Mouse (Mus musculus): ENCODE results near the gene Arhgap23. TPM values are rescaled to one million over a fixed set of nuclear protein-coding genes. Genes with fewer than 3 reads are reported as not detected.
A peak's percentile ranks its signal among the peaks of the same experiment; 100 is the strongest.

The Arhgap23 gene
- polyA plus RNA-seq, 1 experiment from 2014 or later = 12.5 TPM

DNA sequence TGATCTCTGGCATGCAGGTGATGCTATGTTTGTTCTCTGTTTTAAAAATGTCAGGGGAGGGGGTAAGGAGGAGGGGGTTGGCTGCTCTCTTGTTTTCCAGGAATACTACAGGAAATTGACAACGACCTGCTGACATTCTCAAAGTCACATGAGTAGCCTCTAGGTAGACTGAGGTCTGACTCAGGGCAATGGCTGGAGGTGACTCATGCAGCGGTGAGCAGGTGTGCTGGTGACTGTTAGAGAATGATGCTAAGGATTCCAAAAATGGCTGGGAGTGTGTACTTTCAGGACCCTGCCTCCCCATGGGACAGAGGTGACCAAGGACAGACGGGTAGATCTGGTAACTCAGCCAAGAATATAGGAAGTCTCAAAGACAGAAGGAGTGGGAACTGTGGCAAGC, 92.9 kb downstream of the Arhgap23 start:
- Histone ChIP-seq H3K9me3 (replicated peaks) (no peaks in the 10 kb centered on the region), H3K4me3 (no peak overlapping the region), H3K27me3 (replicated peaks) (peaks cover 14% of the 10 kb centered on the region), H3K4me2 (no peak overlapping the region), H3K4me1 (replicated peaks) (0 out of 2 replicates have a peak, but pooled peaks cover 3% of the 10 kb centered on the region), H3K27ac (ENCODE audit: poor library complexity, severe bottlenecking) (no peak overlapping the region), H3K36me3 (no peaks in the 10 kb centered on the region), H3K9ac (no peak overlapping the region)
- no peak for ATAC-seq (ENCODE audit: insufficient number of reproducible peaks, low FRiP score)
- 72% methylated on average over 3 of the region's 3 CpGs for WGBS

DNA sequence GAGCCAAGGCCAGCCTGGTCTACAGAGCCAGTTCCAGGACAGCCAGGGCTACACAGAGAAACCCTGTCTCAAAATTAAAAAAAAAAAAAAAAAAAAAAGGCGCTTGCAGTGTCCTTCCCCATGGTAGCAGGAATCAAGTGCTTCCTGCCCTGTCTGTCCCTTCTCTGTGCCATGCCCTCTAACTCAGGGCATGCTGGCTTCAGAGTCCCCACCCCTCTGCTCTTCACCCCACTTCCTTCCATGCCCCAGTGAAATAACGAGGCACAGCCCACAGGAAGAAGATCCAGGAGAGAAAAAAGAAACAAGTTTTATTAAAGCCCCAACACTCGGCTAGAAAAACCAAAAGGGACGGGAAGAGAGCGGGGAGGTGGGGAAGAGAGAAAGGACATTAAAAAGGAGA, 93.7 kb downstream of the Arhgap23 start:
- H3K4me3 ChIP-seq = no peak overlapping the region
- 54% methylated on average over 5 of the region's 5 CpGs for WGBS
- H3K9me3 ChIP-seq (replicated peaks) = no peaks in the 10 kb centered on the region
- 0 out of 2 replicates have a peak, but pooled peaks cover 3% of the 10 kb centered on the region for H3K4me1 ChIP-seq (replicated peaks)
- ATAC-seq (ENCODE audit: insufficient number of reproducible peaks, low FRiP score) = no peak
- no peak overlapping the region for H3K4me2 ChIP-seq
- peaks cover 14% of the 10 kb centered on the region for H3K27me3 ChIP-seq (replicated peaks)
- no peaks in the 10 kb centered on the region for H3K36me3 ChIP-seq
- H3K9ac ChIP-seq = no peak overlapping the region
- no peak overlapping the region for H3K27ac ChIP-seq (ENCODE audit: poor library complexity, severe bottlenecking)

DNA sequence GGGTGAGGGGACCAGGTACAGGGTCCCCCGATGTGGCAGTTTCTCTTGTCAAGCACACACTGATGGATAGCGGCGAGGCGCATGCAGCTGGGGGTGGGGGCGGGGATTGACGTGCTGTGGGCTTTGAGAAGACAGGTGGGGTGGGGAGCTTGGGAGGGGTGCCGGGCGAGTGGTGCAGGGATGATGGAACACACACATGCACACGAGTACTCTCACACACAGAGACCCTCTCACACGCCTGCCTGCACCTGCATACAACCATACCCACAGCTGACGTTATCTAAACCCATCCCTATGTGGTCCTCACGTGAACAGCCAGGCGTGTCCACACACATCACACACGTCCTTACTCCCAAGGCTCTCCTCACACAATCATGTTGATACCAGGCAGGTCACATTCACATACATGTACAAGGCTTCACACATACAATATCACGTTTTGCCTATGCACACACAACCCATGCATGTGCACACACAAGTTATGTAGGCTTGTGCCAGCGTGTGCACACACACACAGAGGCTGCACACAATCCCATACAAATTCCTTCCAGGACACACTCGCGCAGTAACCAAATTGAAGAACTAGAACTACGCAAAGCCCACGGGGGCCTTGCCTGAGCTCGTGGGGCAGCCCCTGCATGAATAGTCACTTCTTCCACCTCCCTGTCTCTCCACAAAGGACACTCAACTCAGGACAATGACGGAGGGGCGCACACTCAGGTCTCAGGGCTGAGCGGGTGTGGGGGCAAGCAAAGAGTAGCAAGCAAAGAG, 94.6 kb downstream of the Arhgap23 start:
- H3K4me2 ChIP-seq = no peak overlapping the region
- no peak overlapping the region for H3K9ac ChIP-seq
- peaks cover 4% of the 10 kb centered on the region for H3K9me3 ChIP-seq (replicated peaks)
- 65% methylated on average over 24 of the region's 24 CpGs for WGBS
- ATAC-seq (ENCODE audit: insufficient number of reproducible peaks, low FRiP score) = no peak
- H3K4me1 ChIP-seq (replicated peaks) = 0 out of 2 replicates have a peak, but pooled peaks cover 3% of the 10 kb centered on the region
- peaks cover 14% of the 10 kb centered on the region for H3K27me3 ChIP-seq (replicated peaks)
- no peak overlapping the region for H3K27ac ChIP-seq (ENCODE audit: poor library complexity, severe bottlenecking)
- no peaks in the 10 kb centered on the region for H3K36me3 ChIP-seq
- H3K4me3 ChIP-seq = no peak overlapping the region

DNA sequence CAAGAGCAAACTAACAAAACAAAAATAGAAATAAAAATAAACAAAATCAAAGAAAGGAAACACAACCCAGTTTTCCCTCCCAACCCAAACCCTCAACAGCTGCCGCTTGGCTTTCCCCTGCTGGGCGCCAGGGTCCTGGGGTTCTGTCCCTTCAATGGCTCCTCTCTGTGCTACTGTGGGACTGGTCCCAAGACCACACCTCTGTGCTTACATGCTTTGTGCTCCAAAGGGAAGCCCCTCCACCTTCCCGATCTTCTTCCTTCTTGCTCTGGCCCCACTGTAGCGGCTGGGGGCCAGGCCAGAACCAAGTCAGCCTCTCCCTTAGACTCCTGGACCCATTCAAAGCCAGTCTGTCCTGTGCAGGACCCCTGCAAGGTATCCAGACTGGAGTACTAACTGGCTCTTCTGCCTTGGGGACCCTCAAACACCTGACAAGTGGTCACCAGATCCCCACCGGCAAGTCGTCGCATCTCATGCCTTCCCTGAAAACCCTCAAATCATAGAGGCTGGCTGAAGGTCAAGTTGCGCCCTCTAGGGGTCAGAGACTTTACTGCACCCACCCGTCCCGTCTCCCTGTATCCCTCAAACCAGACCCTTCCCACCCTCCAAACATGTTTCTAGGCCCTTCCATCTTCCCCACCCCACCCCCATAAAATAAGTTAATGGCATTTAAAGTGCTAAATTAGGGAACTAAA, 95.8 kb downstream of the Arhgap23 start:
- 0 out of 2 replicates have a peak, but pooled peaks have one; percentile 31 for ATAC-seq (ENCODE audit: insufficient number of reproducible peaks, low FRiP score)
- 30% methylated on average over 10 of the region's 10 CpGs for WGBS
- Histone ChIP-seq H3K9me3 (replicated peaks) (peaks cover 4% of the 10 kb centered on the region), H3K4me3 (no peak overlapping the region), H3K4me2 (peak overlapping the region; percentile 37), H3K4me1 (replicated peaks) (0 out of 2 replicates have a peak, but pooled peaks cover 3% of the 10 kb centered on the region), H3K27ac (ENCODE audit: poor library complexity, severe bottlenecking) (peak overlapping the region; percentile 58; the same call in 1 of the 2 replicates), H3K9ac (peak overlapping the region; percentile 24; the same call in 1 of the 2 replicates), H3K27me3 (replicated peaks) (peaks cover 14% of the 10 kb centered on the region), H3K36me3 (no peaks in the 10 kb centered on the region)

DNA sequence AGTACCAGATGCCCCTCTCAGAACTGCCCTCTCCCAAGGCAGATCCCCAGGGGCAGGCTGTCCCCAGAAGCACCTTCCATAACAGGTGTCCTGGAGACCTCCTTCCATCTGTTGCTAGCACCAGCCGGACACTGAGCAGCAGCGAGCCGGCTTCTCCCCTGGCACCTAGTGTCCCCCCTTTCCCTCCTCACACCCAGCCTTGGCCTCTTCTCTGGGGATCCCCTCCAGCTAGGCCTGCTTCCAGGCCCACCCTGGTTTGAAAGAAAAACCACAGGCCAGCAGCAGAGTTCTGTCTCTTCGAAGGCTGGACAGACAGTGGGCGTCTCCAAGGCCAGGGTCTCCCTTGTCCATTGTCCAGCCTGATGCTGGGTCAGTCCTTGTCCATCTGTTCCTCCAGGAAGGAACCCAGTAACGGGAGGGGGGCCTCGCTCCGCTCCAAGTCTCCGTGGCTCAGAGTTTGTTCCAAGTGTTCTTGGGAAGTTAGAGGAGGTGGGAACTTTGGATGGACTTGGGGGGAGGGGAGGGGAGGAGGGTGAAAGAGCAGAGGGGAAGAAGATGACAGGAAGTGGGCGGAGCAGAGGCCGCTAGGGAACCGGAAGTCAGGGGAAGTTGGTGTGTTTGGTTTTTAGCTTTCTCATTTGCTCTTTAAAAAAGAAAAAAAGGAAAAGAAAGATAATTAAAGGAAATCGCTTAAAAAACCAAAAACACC, 96.5 kb downstream of the Arhgap23 start:
- H3K4me1 ChIP-seq (replicated peaks) = 0 out of 2 replicates have a peak, but pooled peaks cover 3% of the 10 kb centered on the region
- H3K36me3 ChIP-seq = no peaks in the 10 kb centered on the region
- ATAC-seq (ENCODE audit: insufficient number of reproducible peaks, low FRiP score) = peak; percentile 46
- H3K4me3 ChIP-seq = no peak overlapping the region
- peak overlapping the region; percentile 58 for H3K27ac ChIP-seq (ENCODE audit: poor library complexity, severe bottlenecking)
- peaks cover 12% of the 10 kb centered on the region for H3K27me3 ChIP-seq (replicated peaks)
- H3K9ac ChIP-seq = peak overlapping the region; percentile 24; the same call in 1 of the 2 replicates
- WGBS = 49% methylated on average over 13 of the region's 13 CpGs
- peaks cover 4% of the 10 kb centered on the region for H3K9me3 ChIP-seq (replicated peaks)
- peak overlapping the region; percentile 37 for H3K4me2 ChIP-seq

DNA sequence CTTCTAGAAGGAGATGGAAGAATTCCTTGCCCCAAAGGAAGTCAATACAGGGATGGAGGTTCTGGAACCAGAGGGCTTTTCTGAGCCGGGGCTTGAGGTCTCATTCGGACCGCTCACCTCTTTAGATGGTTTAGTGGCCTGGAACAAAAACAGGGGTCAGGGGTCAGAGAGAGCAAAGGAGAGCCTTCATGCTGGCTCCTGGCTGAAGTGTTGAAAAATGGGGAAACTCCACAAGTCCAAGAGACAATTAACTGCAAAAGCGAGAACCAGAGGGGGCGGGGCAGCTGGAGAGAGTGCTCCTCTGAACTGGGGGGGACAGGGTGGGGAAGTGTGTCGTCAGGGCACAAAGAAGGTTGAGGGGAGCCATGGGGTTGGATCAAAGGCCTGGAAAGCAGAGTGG, 97.2 kb downstream of the Arhgap23 start:
- peaks cover 4% of the 10 kb centered on the region for H3K9me3 ChIP-seq (replicated peaks)
- no peak overlapping the region for H3K4me3 ChIP-seq
- no peak overlapping the region for H3K27ac ChIP-seq (ENCODE audit: poor library complexity, severe bottlenecking)
- H3K27me3 ChIP-seq (replicated peaks) = peaks cover 15% of the 10 kb centered on the region; the same call in 1 of the 2 replicates
- no peak for ATAC-seq (ENCODE audit: insufficient number of reproducible peaks, low FRiP score)
- H3K4me1 ChIP-seq (replicated peaks) = 0 out of 2 replicates have a peak, but pooled peaks cover 3% of the 10 kb centered on the region
- 64% methylated on average over 6 of the region's 6 CpGs for WGBS
- H3K9ac ChIP-seq = no peak overlapping the region
- H3K4me2 ChIP-seq = peak overlapping the region; percentile 37
- no peaks in the 10 kb centered on the region for H3K36me3 ChIP-seq

- H3K9me3 ChIP-seq (replicated peaks) = peaks cover 4% of the 10 kb centered on the region
- H3K4me2 ChIP-seq = no peak overlapping the region
- H3K27ac ChIP-seq (ENCODE audit: poor library complexity, severe bottlenecking) = no peak overlapping the region
- WGBS = 79% methylated on average over 3 of the region's 3 CpGs
- peaks cover 16% of the 10 kb centered on the region; the same call in 1 of the 2 replicates for H3K27me3 ChIP-seq (replicated peaks)
- no peaks in the 10 kb centered on the region for H3K36me3 ChIP-seq
- no peak overlapping the region for H3K9ac ChIP-seq
- no peak overlapping the region for H3K4me3 ChIP-seq
- H3K4me1 ChIP-seq (replicated peaks) = 0 out of 2 replicates have a peak, but pooled peaks cover 3% of the 10 kb centered on the region
- no peak for ATAC-seq (ENCODE audit: insufficient number of reproducible peaks, low FRiP score)
These were observed 97.7 kb downstream of the Arhgap23 start for GRCm38 (mm10) chr11:97513066-97513465.

DNA sequence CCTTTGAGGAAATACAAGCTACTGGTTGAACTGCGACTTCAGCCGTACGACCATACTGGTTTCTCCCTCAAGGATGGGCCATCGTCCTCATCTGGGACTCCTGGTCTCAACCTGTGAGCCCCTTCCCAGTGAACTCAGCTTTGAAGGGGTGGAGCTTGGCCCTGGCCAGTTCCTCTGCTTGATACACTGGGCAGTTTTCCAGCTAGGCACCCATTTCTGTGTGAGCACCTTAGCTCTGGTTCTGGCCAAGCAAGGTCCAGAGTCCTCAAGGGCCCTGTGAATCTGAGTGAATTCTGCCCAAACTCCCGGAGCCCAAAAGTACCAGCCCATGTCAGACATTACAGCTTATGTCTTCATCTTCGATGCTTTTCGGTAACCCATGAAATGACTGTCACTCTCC, 105.2 kb downstream of the Arhgap23 start:
- H3K27me3 ChIP-seq (replicated peaks) = peaks cover 60% of the 10 kb centered on the region
- no peak for ATAC-seq (ENCODE audit: insufficient number of reproducible peaks, low FRiP score)

DNA sequence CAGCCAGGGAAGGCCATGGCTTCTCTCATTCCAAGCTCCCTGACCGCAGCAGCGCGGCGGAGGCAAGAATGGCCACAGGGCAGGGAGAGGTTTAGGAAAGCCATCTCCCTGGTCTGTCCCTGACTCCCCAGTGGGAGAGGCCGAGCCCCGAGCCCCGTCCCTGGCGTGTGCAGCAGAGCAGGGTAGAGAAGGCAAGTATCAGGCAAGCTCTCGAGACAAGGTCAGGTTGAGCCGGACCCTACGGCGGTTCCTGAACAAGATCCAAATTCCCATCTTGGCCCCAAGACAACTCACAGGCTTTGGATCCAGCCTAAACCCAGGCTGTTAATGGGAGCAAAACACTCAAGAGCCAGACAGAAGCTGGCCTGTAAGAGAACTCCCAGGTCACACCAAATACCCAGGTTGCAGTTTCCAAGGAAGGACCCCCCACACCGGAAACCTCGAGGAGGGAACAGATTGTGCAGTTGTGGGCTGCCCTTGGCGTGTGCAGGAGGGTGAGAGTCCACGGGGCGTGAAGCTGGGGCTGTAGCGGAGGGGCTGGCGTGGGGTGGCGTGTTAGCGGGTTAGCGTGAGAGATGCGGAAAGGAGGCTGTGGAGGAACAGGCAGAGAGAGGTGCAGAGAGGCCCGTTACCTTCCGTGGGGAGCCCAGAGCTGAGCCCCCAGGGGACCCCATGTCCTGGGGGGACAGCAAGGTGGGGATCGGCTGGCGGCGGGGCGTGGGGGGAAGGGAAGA, 106.6 kb downstream of the Arhgap23 start:
- no peak for ATAC-seq (ENCODE audit: insufficient number of reproducible peaks, low FRiP score)
- Histone ChIP-seq H3K4me1 (replicated peaks) (peaks cover 8% of the 10 kb centered on the region; the same call in 1 of the 2 replicates), H3K9ac (no peak overlapping the region), H3K27ac (ENCODE audit: poor library complexity, severe bottlenecking) (no peak overlapping the region), H3K4me3 (no peak overlapping the region), H3K4me2 (no peak overlapping the region), H3K9me3 (replicated peaks) (no peaks in the 10 kb centered on the region), H3K36me3 (no peaks in the 10 kb centered on the region), H3K27me3 (replicated peaks) (peaks cover 72% of the 10 kb centered on the region)
- WGBS = 70% methylated on average over 29 of the region's 29 CpGs

More for the DNA sequence above, 105.2 kb downstream of the Arhgap23 start:
- no peak overlapping the region for H3K4me3 ChIP-seq
- WGBS = 84% methylated on average over 7 of the region's 7 CpGs
- H3K9me3 ChIP-seq (replicated peaks) = no peaks in the 10 kb centered on the region
- H3K9ac ChIP-seq = no peak overlapping the region
- H3K27ac ChIP-seq (ENCODE audit: poor library complexity, severe bottlenecking) = no peak overlapping the region
- H3K36me3 ChIP-seq = no peaks in the 10 kb centered on the region
- H3K4me2 ChIP-seq = no peak overlapping the region
- H3K4me1 ChIP-seq (replicated peaks) = peaks cover 8% of the 10 kb centered on the region; the same call in 1 of the 2 replicates

DNA sequence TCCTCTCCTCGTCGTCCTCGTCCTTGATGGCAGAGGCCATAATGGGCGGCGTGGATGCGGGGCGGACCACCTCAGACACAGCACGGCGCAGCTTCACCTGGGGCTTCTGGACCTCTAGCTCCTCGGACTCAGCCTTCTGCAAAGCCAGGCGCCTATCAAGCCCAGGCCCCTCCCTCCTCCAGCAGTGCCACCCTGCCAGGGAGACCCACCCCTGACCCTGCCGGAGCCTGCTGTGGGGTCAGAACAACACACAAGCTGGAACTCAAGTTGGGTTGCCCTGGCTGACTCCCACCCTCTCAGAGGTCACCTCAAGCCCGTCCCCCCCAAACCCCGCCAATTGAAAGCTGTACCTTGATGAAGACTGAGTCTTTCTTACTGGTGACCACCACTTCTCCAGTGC, 107.8 kb downstream of the Arhgap23 start:
- Histone ChIP-seq H3K4me3 (no peak overlapping the region), H3K4me2 (no peak overlapping the region), H3K27ac (ENCODE audit: poor library complexity, severe bottlenecking) (no peak overlapping the region), H3K4me1 (replicated peaks) (peaks cover 8% of the 10 kb centered on the region; the same call in 1 of the 2 replicates), H3K9me3 (replicated peaks) (no peaks in the 10 kb centered on the region), H3K9ac (no peak overlapping the region), H3K36me3 (no peaks in the 10 kb centered on the region), H3K27me3 (replicated peaks) (peaks cover 75% of the 10 kb centered on the region)
- WGBS = 76% methylated on average over 14 of the region's 14 CpGs
- ATAC-seq (ENCODE audit: insufficient number of reproducible peaks, low FRiP score) = no peak
